Mouse (Mus musculus) spleen, postnatal 10 days (tissue): ENCODE measurements around the gene Med16.

Experiments used
- DNase-seq, 2 experiments: peaks; one replicate each; pipeline ENCODE4 v3.0.0; 2021 to 2022; ENCODE audit warnings: low spot score in 2 of 2

The Med16 gene

DNA sequence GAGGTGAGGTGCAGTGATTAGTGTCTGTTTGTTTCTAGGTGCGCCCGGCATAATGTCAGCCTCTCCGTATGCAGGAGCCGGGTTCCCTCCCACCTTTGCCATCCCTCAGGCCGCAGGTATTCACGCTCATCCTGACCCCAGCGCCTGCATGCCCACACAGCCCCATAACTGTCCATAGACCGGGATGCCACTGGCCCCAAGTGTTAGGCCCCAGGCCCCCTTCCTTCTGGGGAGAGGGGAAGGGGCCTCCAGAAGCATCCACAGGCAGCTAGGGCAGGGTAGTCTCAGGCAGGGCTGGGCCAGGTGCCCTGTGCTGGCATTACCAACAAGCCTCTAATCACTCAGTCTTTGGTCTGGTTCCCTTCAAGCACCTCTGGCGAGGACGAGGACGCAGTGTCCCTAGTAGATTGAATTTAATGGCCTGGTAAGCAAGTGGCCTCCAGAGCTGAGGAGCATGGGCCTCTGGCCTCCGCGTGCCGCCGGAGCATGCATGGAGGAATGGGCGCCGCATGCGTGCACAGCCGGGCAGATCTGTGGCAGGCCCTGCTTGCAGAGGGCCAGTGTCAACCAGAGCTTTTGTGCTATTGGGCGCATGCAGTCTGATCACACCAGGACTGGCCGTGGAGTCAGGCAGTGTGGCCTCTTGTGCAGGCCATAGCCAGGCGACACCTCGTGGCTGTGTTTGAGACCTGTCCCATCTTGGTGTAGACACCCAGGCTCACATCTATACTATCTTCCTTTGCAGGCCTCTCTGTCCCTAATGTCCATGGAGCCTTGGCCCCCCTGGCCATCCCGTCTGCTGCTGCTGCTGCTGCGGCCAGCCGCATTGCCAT is 48.4 kb downstream of the Med16 start:
- DNase-seq: no peak

DNA sequence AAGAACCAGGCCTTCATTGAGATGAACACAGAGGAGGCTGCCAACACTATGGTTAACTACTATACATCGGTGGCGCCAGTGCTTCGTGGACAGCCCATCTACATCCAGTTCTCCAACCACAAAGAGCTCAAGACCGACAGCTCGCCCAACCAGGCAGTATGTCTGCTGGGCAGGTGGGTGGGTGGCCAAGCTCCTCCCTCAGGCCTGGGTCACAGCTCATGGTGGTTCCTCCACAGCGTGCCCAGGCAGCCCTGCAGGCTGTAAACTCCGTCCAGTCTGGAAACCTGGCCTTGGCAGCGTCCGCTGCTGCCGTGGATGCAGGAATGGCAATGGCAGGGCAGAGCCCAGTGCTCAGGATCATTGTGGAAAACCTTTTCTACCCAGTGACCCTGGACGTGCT is 49.6 kb downstream of the Med16 start:
- no peak for DNase-seq

DNA sequence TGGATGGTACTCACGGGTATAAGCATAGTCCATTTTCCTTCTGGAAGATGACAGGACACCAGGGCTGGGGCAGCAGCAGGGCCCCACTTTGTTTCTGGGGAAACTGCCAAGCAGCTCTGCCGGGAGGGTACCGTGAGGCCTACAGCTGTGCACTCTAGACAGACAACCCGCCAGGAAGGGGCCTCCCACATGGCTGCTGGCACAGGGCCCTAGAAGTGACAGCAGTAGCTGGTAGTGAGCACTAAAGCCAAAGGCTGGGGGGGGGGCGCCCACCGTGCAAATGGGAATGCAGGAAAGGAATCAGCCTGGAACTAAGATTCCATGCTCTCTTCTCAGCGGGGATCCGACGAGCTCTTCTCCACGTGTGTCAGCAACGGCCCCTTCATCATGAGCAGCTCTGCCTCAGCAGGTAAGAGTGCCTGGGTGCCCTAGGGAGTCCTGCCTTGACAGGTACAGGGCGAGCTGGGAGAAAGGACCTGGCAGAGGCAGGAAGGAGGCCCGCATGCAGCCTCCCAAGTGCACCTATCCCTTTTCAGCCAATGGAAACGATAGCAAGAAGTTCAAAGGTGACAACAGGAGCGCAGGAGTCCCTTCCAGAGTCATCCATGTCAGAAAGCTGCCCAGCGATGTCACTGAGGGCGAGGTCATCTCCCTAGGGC is 50.2 kb downstream of the Med16 start:
- no peak for DNase-seq

DNA sequence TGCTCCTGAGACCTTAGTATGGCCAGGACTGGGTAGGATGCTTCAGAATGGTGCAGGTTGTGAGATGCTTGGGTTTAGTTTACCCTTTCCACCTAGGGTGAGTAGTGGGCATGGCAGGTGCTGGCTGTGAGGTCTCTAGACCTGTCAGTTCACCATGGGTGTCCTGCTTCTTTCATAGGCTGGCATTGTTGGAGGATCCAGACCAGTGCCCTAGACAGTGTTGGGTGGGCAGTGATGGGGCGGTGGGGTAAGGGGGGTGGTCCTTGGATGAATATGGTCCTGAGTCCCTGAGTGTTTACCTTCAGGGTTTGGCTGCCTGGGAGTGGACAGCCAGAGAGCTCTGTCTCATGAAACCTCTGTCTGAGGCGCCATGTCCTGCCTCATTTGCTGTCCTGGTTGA is 50.8 kb downstream of the Med16 start:
- DNase-seq: no peak

DNA sequence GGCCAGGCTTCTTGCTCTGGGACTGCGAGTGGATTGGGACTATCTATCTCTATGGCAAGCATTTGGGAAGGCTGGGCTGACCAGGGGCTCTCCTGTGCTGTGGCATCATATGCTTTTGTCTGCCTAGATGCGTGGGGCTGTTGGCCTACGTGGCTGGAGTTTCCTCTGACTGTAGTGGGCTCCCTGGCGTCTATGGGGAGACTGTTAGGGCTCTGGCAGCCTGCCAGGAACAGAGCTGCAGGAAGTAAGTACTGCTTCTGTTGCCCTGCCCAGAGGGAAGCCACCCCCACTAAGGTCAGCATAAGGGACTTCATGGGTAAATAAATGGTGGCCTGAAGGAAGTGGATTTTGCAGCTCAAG is 51.3 kb downstream of the Med16 start:
- peak; percentile 45 to 71 for DNase-seq

DNA sequence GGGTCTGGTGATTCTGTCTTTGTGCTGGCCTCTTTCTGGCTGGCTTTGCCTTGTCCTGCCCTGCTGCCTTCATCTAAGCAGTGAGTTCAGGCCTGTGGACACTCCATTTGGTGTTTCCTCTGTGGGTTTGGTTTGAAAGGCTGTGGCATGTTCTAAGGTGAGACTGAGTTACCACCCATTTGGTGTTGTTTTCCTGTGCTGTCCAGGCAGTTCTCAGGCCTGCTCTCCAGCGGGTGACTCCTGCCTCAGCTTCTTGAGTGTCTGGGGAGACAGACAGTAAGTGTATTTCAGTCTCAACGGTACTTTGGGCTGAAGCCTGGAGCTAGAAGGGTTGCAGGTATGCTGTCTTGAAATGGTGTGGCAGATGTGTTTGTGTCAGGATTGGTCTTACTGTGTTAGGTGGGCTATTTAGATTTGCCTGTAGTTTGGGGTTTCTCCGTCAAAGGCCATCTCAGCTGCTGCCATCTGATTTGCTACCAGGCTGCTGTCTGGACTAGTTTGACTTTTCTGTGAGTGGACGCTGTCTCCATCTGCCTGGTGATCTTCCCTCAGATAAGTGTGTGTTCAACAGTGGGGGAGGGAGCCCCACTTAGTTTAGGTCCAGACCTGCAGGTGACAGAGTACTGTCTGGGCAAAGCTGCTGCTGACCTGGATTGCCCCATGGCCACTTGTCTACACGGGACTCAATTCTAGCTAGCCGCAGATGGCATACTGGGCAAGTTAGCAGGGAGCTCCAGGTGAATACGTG is 51.8 kb downstream of the Med16 start:
- DNase-seq: no peak

DNA sequence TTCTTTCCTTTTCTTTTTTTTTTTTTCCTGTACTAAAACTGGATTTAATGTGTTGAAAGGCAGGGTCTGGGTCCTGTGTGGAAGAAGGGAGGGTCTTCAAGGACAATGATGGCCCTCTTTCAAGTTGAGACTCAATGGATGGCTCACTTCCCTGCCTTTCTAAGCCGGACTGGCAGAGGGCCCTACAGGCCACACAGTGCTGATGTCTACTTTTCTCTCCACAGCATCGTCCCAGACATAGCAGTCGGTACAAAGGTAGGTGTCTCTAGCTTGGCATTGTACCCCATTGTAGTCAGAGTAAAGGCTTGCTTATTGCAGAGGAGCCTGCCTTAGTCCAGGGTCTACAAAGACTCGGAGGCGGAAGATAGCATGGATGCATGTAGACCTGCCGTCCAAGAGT is 52.4 kb downstream of the Med16 start:
- no peak for DNase-seq

DNA sequence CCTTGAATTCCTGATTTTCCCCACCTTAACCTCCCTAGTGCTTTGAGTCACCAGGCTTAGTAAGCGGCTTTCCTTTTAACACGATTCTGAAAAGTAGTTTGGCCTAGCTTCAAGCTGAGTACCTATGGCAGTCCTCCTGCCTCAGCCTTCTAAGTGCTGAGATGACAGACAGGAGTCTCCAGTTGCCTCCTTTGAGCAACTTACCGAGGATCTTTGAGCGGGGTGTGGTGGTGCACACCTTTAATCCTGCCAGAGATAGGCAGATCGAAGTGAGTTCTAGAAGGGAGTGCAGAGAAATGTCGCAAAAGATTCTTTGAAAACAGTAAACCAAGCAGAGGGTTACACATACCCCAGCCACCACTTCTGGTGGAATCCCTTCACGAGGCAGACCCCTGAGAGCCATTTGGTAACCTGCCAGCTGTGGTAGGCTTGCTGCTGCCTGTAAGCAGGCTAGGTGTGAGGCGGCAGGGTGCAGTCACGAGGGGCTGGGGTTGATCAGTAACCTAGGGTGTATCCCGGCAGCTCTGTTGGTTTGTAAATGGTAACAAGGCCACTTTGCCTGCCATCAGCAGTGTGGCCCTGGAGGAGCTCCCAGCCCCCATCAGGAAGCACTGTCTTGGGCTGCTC is 53.1 kb downstream of the Med16 start:
- peak; percentile 47 to 55 for DNase-seq

DNA sequence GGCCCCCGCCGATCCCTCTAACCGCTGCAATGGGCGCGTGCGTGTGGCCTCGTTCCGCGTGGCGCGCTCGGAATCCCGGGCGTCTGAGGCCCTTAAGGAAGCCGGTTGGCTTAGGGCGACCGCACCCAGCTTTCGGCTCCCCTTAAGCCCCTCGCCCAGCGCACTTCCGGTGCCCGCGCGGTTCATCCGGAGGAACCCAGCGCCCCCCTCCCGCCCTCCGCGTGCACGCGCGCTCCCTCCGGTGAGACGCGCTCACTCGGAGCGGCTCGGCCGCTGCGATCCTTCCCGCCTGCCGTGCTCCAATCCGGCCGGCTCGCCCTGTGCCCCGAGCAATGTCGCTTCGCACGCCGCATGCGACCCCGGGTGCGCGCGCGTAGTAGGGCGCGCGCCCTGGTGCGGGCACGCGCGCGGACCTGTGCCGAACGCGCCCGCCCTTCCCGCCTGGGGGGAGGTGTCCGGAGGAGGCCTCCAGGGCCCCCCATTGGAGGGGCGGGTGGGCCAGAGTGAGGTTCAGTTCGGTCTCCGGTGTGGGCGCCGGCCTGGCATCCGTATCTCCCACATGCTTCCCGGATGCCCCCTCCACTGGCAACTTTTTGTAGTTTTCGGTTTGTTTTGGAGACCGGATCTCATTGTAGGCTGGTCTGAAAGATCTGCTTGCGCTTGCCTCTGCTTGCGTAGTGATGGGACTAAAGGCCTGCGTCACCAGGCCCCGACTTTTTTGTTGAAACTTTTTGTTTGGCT is 53.8 kb downstream of the Med16 start:
- DNase-seq: peak; percentile 74 to 77

DNA sequence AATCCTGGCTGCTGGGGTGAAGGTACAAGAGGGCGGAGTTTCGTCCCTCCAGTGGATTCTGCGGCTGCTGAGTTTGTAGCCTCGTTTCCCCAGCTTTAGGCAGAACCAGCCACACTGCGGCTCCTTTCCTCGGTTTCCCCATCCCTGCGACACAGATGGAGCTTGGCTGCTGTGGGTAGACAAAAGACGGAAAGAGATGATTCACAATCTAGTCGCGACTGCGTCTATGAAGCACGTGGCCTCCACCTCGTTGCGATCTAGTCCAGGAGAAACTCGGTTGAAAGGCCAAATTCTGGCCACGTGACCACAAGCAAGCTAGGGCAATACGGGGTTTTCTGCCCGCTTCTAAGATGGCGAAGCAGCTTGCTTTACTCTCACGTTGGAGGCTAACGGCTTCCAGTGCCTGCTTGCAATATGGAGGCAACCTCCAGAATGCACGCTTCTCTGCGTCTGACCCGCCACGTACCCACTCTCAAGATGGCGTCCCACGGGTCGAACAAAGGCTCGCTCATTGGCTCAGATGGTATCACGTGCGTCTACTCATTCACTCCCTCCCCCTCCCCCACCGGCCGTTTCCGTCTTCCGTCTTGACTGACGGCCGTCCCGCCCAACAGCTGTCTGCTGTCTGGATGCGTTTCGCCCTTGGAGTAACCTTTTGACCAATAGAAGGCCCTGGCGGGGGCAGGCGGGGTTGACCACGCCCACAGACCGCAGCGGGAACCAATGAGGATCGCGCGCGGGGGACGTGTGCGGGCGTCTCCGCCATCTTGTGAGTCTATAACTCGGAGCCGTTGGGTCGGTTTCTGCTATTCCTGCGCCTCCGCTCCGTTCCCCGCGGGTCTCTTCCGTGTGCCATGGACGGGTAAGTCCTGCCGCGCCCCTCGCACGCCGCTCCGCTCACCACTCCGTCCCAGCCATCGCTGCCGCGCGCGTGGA is 54.6 kb downstream of the Med16 start, which contains the start of gene Ptbp1:
Ptbp1 (plus strand) TSS at position 568 of the 936 bp plus-strand sequence.
- peak; percentile 95 to 99 for DNase-seq

DNA sequence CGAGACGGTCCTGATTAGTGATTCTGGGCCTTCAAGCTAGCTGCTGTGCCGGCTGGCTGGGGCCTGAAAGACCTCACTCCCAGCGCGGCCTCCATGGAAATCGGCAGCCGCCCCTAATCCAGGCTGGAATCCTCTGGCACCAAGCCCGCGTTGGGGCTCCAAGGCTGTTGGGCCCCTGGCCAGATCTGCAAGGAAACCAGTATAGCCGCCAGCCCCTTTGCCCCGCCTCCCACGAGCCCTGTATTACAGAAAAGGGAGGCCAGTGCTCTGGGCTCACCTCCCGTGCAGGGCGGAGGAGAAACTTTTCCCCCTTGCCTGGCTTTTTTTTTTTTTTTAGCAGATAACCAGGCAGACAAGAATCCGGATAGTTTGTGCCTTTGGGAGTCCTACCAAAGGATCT is 55.3 kb downstream of the Med16 start:
- DNase-seq: peak; percentile 60 to 80

DNA sequence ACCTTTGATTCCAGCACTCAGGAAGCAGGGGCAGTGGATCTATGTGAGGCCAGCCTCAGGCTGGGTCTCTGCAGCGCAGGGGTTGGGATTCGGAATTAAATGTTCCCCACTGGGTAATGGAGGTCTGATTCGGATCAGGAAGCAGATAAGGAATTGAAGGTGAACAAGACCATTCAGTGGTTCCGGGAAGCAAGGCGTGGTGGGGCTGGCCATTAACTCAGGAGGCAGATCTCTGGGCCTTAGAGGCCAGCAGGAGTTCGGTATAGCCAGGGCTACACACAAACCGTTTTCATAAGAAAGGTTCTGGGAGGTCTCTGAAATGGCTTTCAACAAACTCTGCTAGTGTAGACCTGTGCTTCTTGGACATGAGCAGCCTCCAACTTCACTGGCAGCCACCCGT is 55.9 kb downstream of the Med16 start:
- no peak for DNase-seq

DNA sequence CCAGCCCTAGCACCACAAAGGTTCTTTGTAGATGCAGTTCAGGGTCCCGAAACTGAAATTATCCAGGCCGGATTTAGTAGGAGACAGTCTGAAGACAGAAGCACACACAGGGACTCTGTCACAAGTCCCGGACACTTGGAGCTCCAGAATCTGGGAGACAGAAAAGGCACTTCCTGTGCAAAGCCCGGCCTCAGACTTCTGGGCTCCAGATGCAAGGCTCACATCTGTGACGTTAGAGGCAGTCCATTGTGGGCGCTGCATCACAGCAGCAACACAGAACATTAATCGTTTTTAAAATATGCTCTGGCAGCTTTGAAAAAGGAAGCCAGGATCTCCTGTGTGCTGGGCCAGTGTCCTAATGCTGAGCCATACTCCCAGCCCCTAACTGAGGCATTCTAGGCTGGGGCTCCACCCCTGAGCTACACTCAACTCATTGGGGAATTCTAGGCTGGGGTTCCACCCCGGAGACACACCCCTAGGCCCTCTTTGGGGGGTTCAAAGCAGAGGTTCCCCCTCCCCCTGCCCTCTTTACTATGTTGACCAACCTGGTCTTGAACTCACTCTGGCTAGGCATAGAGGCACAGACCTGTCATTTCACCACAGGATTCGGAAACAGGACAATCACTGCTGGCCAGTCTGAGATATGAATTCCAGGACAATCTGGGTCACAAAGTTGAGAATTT is 56.5 kb downstream of the Med16 start:
- no peak for DNase-seq

DNA sequence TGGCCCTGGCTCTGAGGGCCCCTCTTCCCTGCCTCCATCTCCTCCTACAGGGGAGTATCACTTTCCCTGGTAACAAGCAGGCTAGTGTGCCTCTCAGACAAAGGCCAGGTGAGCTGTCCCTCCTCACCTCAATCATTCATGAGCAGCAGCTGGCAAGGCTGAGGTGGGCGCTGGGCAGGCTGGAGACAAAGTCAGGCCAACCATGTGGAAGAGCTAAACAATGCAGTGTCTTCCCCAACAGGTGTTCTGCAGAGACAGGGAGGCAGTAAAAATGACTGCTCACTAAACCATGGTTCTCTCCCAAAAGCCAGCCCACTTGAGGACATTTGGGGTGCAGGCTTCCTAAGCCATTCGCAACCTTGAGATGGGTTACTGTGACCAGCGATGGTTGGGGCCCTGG is 57.1 kb downstream of the Med16 start:
- DNase-seq: no peak

DNA sequence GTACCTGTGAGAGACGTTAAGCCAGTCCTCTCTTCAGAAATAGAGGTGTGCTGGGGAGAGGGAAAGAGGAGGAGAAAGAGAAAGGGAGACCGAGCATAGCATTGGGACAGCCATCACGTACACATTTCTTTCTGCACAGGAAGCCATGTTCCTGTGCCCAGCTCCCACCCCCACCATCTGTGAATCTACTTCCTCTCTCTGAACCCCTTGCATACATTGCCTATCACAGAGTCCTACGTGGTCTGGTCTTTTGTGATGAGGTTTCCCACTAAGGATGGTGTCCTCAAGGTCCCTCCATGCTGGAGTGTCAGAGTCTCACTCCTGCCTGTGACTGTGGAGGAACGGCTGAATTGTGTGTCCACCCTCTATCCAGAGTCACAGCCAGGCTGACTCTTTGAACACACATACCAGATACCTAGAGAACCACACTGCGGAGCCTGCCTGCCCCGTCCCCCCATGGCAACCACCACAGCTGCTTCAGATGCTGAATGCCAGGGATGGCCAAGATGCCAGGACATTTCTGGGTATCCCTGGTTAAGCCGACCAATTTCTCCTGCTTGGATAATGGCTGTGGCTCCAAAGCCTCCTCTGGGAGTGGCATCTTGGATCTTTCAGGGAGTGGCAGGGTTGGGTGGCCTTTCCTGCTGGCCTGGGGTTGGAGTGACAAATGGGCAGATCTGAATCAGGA is 58.6 kb downstream of the Med16 start:
- no peak for DNase-seq

DNA sequence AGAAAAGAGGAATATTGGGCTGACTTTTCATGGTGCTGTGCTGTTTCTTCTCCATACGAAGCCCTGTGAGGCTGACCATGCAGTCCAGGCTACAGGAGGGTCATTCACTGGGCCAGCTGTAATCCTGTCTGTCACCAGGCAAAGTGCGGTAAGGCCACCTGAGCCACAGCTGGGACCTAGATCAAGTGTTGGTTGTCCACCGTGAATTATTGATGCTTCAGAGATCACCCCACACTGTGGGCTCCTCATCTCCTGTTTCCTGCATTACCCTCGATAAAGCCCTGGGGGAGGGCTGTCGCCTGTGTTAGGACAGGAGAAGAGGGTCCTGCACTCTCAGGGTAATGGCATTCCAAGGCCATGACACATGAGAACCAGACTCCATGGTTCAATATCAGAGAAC is 62.2 kb downstream of the Med16 start:
- no peak for DNase-seq
